Mouse (Mus musculus) lung, embryonic 14.5 days (tissue): ENCODE measurements at regions not wholly inside any gene's neighbourhood (a gene's known extent, or its start where the extent isn't known, plus 50 kb on each side); places are given as distances from the start of the nearest gene placed in this dataset.

Experiments used
- ATAC-seq: fragments of 200-750 bp; cut with Nextera tagmentation; 2 replicates; pipeline ENCODE4 v1.8.0; 2017; ENCODE audit warnings: mild to moderate bottlenecking, moderate TSS enrichment, moderate library complexity; ENCODE audit not compliant: insufficient read depth
- DNase-seq: peaks from one replicate; pipeline ENCODE4 v3.0.0-alpha.2; 2015
- H3K27ac ChIP-seq: fragments of 300-500 bp; sonication (generic); 2 replicates; pipeline ENCODE4 v1.5.1; 2014; ENCODE audit warnings: low read depth, mild to moderate bottlenecking, moderate library complexity
- H3K27me3 ChIP-seq: fragments of 300-500 bp; sonication (generic); 2 replicates; pipeline ENCODE4 v1.6.1; 2014; ENCODE audit warnings: low read length, control low read depth; ENCODE audit not compliant: insufficient read depth
- H3K36me3 ChIP-seq: fragments of 300-500 bp; sonication (generic); 2 replicates; pipeline ENCODE4 v1.6.1; 2014; ENCODE audit warnings: control low read depth; ENCODE audit not compliant: insufficient read depth
- H3K4me1 ChIP-seq: fragments of 300-500 bp; sonication (generic); 2 replicates; pipeline ENCODE4 v1.6.1; 2014; ENCODE audit warnings: antibody characterized with exemption, control low read depth; ENCODE audit not compliant: insufficient read depth
- H3K4me2 ChIP-seq: fragments of 300-500 bp; sonication (generic); 2 replicates; pipeline ENCODE4 v1.6.1; 2014; ENCODE audit warnings: mild to moderate bottlenecking
- H3K4me3 ChIP-seq: fragments of 300-500 bp; sonication (generic); 2 replicates; pipeline ENCODE4 v1.5.1; 2014; ENCODE audit warnings: low read depth, low read length
- H3K9ac ChIP-seq: fragments of 300-500 bp; sonication (generic); 2 replicates; pipeline ENCODE4 v1.6.1; 2014
- H3K9me3 ChIP-seq: fragments of 300-500 bp; sonication (generic); 2 replicates; pipeline ENCODE4 v1.6.1; 2016; ENCODE audit warnings: low read depth, low read length, control low read depth
- CTCF ChIP-seq: IDR thresholded peaks from 2 replicates; pipeline ENCODE4 v1.5.1; 2016; ENCODE audit warnings: antibody characterized with exemption, low read depth
- WGBS: fragments of 180-500 bp; shearing (Covaris S2); extraction: QIAGEN DNeasy Blood & Tissue Kit; methylation state at CpG from one replicate; pipeline ENCODE4 v1.1.7; 2014; 5-methylcytosine and 5-hydroxymethylcytosine counted together

DNA sequence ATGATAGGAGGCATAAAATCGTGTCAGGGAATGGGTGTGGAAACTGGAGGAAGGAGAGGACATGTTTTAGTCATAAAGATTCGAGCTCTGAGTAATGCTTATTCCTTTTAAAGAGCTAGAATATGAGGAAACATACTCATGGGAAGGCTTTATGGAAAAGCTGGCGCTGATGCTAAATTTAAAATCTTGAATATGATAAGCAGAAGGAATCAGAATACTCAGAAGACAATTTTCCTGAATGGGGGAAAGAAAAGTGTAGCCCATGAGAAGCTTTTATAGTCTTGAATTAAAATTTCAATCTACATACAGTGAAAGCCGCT, 127.6 kb downstream of the Tmem161b start:
- H3K4me2 ChIP-seq, result peak overlapping the region; percentile 86
- no peak for TF ChIP-seq CTCF
- WGBS, result 37% methylated on average over 4 of the region's 4 CpGs
- DNase-seq (no peak), ATAC-seq (no peak)
- H3K27ac ChIP-seq, result no peak overlapping the region
- H3K9ac ChIP-seq, result no peak overlapping the region
- H3K9me3 ChIP-seq, result no peaks in the 10 kb centered on the region
- H3K27me3 ChIP-seq, result peaks cover 28% of the 10 kb centered on the region
- no peaks in the 10 kb centered on the region for H3K36me3 ChIP-seq
- no peaks in the 10 kb centered on the region for H3K4me1 ChIP-seq
- H3K4me3 ChIP-seq, result peak overlapping the region; percentile 43; the same call in 1 of the 2 replicates

- H3K27me3 ChIP-seq, result peaks cover 17% of the 10 kb centered on the region
- no peak for ATAC-seq
- no peak for TF ChIP-seq CTCF
- no peaks in the 10 kb centered on the region for H3K36me3 ChIP-seq
- no peak overlapping the region for H3K4me2 ChIP-seq
- no peak overlapping the region for H3K4me3 ChIP-seq
- no peak overlapping the region for H3K9ac ChIP-seq
- WGBS, result 40% methylated on average over 5 of the region's 5 CpGs
- H3K27ac ChIP-seq, result no peak overlapping the region
- H3K9me3 ChIP-seq, result no peaks in the 10 kb centered on the region
- no peaks in the 10 kb centered on the region for H3K4me1 ChIP-seq
- no peak for DNase-seq
These were observed 128.7 kb downstream of the Tmem161b start for GRCm38 (mm10) chr13:84350791-84351190.

DNA sequence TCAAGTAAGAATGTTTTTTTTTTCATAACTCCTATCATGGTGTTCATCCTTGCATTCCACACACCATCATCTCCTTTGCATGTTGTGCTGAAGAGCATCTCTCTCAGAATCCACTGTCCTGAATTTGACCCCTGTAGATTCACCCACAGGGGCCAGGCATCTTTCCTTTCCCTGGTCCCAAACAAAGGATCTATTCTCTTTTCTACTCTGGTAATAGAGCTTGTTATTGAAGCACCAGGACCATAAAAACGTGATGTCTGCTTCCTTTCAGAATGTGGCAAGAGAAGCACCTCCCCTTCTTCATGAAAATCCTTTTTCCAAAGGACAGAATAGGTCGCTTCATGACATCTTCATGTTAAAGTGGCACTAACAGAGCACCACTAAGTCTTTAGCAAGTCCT, 134.4 kb downstream of the Tmem161b start:
- no peak overlapping the region for H3K4me3 ChIP-seq
- no peaks in the 10 kb centered on the region for H3K27me3 ChIP-seq
- no peaks in the 10 kb centered on the region for H3K9me3 ChIP-seq
- H3K4me1 ChIP-seq, result no peaks in the 10 kb centered on the region
- H3K9ac ChIP-seq, result no peak overlapping the region
- no peak overlapping the region for H3K27ac ChIP-seq
- ATAC-seq (no peak), DNase-seq (no peak)
- H3K36me3 ChIP-seq, result no peaks in the 10 kb centered on the region
- 38% methylated on average over 2 of the region's 2 CpGs for WGBS
- H3K4me2 ChIP-seq, result no peak overlapping the region
- TF ChIP-seq CTCF, result no peak

DNA sequence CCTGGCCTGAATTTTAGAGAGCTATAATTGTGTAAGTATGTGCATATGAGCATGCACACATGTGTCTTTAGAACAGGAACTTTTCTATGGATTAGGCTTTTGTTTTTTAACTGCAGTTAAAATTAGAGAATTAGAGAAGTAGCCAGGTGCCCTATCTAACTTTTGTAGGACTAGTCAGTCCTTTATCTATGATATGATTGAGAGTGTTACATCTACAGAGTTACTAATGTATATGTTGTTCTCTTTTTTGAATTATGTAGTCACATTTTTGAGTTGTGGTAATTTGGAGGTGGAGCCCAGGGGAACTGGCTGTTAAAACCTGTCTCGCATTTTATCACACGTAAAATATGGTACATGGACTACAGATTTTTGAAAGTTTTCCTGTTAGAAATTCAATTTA, 138.4 kb downstream of the Tmem161b start:
- 87% methylated on average over 2 of the region's 2 CpGs for WGBS
- ATAC-seq, result no peak
- no peaks in the 10 kb centered on the region for H3K4me1 ChIP-seq
- no peak overlapping the region for H3K9ac ChIP-seq
- DNase-seq, result no peak
- no peaks in the 10 kb centered on the region for H3K27me3 ChIP-seq
- TF ChIP-seq CTCF, result no peak
- H3K27ac ChIP-seq, result no peak overlapping the region
- no peaks in the 10 kb centered on the region for H3K9me3 ChIP-seq
- no peak overlapping the region for H3K4me3 ChIP-seq
- no peaks in the 10 kb centered on the region for H3K36me3 ChIP-seq
- no peak overlapping the region for H3K4me2 ChIP-seq

DNA sequence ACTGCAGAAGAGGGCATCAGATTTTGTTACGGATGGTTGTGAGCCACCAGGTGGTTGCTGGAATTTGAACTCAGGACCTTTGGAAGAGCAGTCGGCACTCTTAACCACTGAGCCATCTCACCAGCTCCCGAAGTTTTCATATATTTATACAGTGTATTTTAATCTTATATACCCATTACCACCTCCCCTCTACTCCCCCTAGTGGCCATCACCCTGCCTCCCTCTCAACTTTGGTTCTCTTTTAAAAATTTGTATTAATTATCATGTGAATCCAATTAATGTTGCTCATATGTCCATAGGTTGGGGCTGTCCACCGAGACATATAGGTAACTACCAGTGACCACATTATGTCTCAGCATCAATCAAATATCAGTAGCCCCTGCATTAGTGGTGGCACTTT, 142.0 kb downstream of the Tmem161b start:
- Histone ChIP-seq H3K27me3 (no peaks in the 10 kb centered on the region), H3K4me3 (no peak overlapping the region), H3K9me3 (no peaks in the 10 kb centered on the region), H3K9ac (no peak overlapping the region), H3K4me1 (no peaks in the 10 kb centered on the region), H3K4me2 (no peak overlapping the region), H3K27ac (no peak overlapping the region), H3K36me3 (no peaks in the 10 kb centered on the region)
- DNase-seq, result no peak
- 88% methylated on average over 4 of the region's 4 CpGs for WGBS
- no peak for ATAC-seq
- TF ChIP-seq CTCF, result peak; percentile 20; the same call in 1 of the 2 replicates

GRCm38 (mm10) chr13:84365503-84365902, 143.4 kb downstream of the Tmem161b start:
- H3K9ac ChIP-seq, result no peak overlapping the region
- no peak overlapping the region for H3K4me2 ChIP-seq
- no peak for TF ChIP-seq CTCF
- H3K36me3 ChIP-seq, result no peaks in the 10 kb centered on the region
- DNase-seq (no peak), ATAC-seq (no peak)
- no peak overlapping the region for H3K27ac ChIP-seq
- no peaks in the 10 kb centered on the region for H3K27me3 ChIP-seq
- H3K9me3 ChIP-seq, result no peaks in the 10 kb centered on the region
- no peak overlapping the region for H3K4me3 ChIP-seq
- no peaks in the 10 kb centered on the region for H3K4me1 ChIP-seq

- no peaks in the 10 kb centered on the region for H3K27me3 ChIP-seq
- H3K36me3 ChIP-seq, result no peaks in the 10 kb centered on the region
- TF ChIP-seq CTCF, result no peak
- H3K9ac ChIP-seq, result no peak overlapping the region
- no peak overlapping the region for H3K4me2 ChIP-seq
- no peak overlapping the region for H3K4me3 ChIP-seq
- DNase-seq (no peak), ATAC-seq (no peak)
- no peaks in the 10 kb centered on the region for H3K9me3 ChIP-seq
- H3K27ac ChIP-seq, result no peak overlapping the region
- no peaks in the 10 kb centered on the region for H3K4me1 ChIP-seq
These were observed 143.9 kb downstream of the Tmem161b start for GRCm38 (mm10) chr13:84366017-84366416.

- Histone ChIP-seq H3K36me3 (no peaks in the 10 kb centered on the region), H3K9ac (no peak overlapping the region), H3K4me1 (no peaks in the 10 kb centered on the region), H3K9me3 (no peaks in the 10 kb centered on the region), H3K27ac (no peak overlapping the region), H3K4me3 (no peak overlapping the region), H3K27me3 (no peaks in the 10 kb centered on the region), H3K4me2 (no peak overlapping the region)
- ATAC-seq, result no peak
- 86% methylated on average over 1 of the region's 1 CpGs for WGBS
- DNase-seq, result no peak
- no peak for TF ChIP-seq CTCF
These were observed 144.7 kb downstream of the Tmem161b start for GRCm38 (mm10) chr13:84366839-84367238.
